Mouse (Mus musculus) cerebellum, adult 2 months (tissue): ENCODE measurements around the gene Etv1. TPM values are rescaled to one million over a fixed set of nuclear protein-coding genes. Genes with fewer than 3 reads are reported as not detected.

Experiments
- DNase-seq, 2 experiments: peaks; one replicate each; pipeline ENCODE4 v3.0.0; 2021
- H3K27ac ChIP-seq: fragments of 200-500 bp; 2 replicates; pipeline ENCODE4 v1.5.1; 2012; ENCODE audit warnings: low read length, control low read depth, inconsistent platforms; ENCODE audit not compliant: insufficient read depth
- H3K27me3 ChIP-seq: fragments of 200-500 bp; 2 replicates; pipeline ENCODE4 v1.6.1; 2012; ENCODE audit warnings: inconsistent platforms, mild to moderate bottlenecking, low read length, moderate library complexity; ENCODE audit not compliant: control insufficient read depth, insufficient read depth
- H3K4me1 ChIP-seq: fragments of 200-500 bp; 2 replicates; pipeline ENCODE4 v1.6.1; 2011; ENCODE audit warnings: low read length; ENCODE audit not compliant: control insufficient read depth, insufficient read depth
- H3K4me3 ChIP-seq: fragments of 200-500 bp; replicated peaks from 2 replicates; pipeline ENCODE3; 2011; ENCODE audit warnings: mild to moderate bottlenecking, low read depth, low read length, control low read depth; ENCODE audit not compliant: insufficient read depth
- CTCF ChIP-seq: fragments of 200-500 bp; IDR thresholded peaks from 2 replicates; pipeline ENCODE4 v1.5.1; 2011; ENCODE audit warnings: low read depth, mild to moderate bottlenecking, control low read depth, low read length, moderate library complexity, borderline replicate concordance; ENCODE audit not compliant: insufficient read depth
- POLR2A ChIP-seq: fragments of 200-500 bp; IDR thresholded peaks from 2 replicates; pipeline ENCODE4 v1.6.1; 2011; ENCODE audit warnings: low read length, control low read depth, borderline replicate concordance; ENCODE audit not compliant: insufficient read depth
- WGBS: fragments of 180-500 bp; shearing (Covaris S2); methylation state at CpG from one replicate; pipeline ENCODE4 v1.1.7; 2018; 5-methylcytosine and 5-hydroxymethylcytosine counted together
- polyA plus RNA-seq: library from polyadenylated mRNA; depleted of rRNA; stranded (reverse); fragments of >200 nt; gene quantifications from 2 replicates; pipeline ENCODE4 v1.2.3, GENCODE M21; 2012

Etv1 gene
- polyA plus RNA-seq, 1 experiment, result 134 TPM

DNA sequence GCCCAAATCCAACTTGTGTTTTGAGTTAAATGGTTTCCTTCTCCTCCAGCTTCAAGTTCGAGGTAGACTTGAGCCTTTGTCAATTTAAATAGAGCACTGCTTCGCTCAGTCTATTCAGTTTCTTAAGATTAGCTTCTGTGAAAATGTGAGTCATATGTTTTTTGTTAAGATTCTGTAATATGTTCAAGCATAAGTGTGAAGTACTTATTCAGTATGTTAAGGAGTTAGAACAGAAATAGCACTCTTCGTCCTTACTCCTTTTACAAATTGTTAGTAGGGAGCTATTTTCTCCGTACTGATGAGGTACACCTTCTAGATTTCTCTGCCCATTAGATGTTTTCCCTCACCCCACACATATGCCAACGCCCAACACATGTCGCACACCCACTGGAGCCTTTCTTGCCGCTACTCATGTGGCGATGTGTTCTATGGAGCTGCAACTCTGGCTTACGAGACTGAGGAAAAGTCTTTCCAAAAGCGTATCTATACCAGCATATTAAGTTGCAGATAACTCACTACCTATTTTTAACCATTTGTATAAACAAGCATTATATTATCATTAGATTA, 10.7 kb downstream of the Etv1 start:
- WGBS, result 32% methylated on average over 10 of the region's 10 CpGs

DNA sequence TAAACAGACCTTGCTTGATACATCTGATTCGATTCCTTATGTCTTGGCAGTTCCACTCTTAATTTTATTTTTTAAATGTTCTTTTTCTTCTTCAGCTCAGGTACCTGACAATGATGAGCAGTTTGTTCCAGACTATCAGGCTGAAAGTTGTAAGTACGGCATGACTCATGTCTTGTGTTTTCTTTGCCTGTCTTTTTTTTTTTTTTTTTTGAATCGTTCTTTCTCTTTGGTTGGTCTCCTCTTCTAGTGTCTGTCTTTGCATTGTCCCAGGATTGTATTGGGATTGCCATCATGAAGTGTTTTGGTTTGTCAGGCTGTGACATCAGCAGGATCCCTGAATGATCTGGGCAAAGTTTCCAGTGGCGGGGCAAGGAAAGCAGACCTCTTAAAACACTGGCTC, 13.9 kb downstream of the Etv1 start:
- TF ChIP-seq POLR2A, result no peak
- TF ChIP-seq CTCF, result no peak
- DNase-seq, result no peak
- no peak overlapping the region for H3K27ac ChIP-seq
- no peaks in the 10 kb centered on the region for H3K27me3 ChIP-seq
- WGBS, result 36% methylated on average over 4 of the region's 4 CpGs
- H3K4me1 ChIP-seq, result peaks cover 22% of the 10 kb centered on the region
- H3K4me3 ChIP-seq, result no peak overlapping the region

More for the DNA sequence above, 10.7 kb downstream of the Etv1 start:
- DNase-seq, result peak in 1 of 2 experiments; percentile 47
- no peak for TF ChIP-seq POLR2A
- H3K27me3 ChIP-seq, result no peaks in the 10 kb centered on the region
- H3K4me3 ChIP-seq, result peak overlapping the region; percentile 23
- peaks cover 22% of the 10 kb centered on the region for H3K4me1 ChIP-seq
- no peak overlapping the region; the same call in 1 of the 2 replicates for H3K27ac ChIP-seq

DNA sequence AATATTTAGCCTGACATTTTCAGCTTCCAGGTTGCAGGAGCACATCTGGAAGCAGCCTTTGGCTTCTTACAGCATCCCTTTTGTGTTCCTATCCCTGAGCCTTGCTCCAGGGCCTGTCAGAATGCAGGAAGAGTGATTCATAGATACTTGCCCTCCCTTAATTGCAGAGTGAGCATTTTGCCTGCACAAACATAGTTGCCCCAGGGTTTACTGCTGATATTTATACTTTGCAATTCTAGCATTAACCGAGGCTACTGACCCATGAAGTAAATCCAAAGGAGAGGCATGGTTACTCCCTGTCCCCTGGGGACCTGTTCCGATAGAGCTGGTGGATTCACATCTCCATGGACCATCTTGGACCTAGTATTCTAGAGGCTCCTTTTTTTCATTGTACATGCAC, 14.5 kb downstream of the Etv1 start:
- DNase-seq, result no peak
- Histone ChIP-seq H3K27me3 (no peaks in the 10 kb centered on the region), H3K4me3 (no peak overlapping the region), H3K4me1 (peaks cover 25% of the 10 kb centered on the region), H3K27ac (no peak overlapping the region)
- no peak for TF ChIP-seq POLR2A
- TF ChIP-seq CTCF, result no peak
- WGBS, result 26% methylated on average over 2 of the region's 2 CpGs

DNA sequence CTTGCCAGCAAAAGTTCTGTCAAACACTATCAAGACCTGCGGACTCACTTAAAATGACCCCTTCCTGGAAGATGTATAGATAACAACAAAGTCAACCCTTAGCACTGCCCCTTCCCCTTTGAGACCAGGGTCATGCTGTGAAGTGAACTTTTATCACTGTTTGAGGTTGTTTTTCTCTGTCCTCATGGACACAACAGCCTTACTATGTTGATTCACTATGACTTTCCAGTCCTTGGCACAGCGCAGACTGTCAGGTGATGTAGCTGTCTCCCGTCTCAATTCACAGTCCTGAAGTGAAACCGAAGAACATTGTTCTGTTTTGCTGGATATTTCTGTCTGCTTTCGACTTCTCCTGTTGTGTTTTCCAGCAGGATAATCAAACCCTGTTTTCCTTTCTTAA, 27.9 kb downstream of the Etv1 start:
- peaks cover 18% of the 10 kb centered on the region; the same call in 1 of the 2 replicates for H3K4me1 ChIP-seq
- 39% methylated on average over 5 of the region's 5 CpGs for WGBS
- DNase-seq, result peak; percentile 54 to 62
- H3K27me3 ChIP-seq, result no peaks in the 10 kb centered on the region
- H3K4me3 ChIP-seq, result no peak overlapping the region
- H3K27ac ChIP-seq, result no peak overlapping the region
- TF ChIP-seq CTCF, result no peak

DNA sequence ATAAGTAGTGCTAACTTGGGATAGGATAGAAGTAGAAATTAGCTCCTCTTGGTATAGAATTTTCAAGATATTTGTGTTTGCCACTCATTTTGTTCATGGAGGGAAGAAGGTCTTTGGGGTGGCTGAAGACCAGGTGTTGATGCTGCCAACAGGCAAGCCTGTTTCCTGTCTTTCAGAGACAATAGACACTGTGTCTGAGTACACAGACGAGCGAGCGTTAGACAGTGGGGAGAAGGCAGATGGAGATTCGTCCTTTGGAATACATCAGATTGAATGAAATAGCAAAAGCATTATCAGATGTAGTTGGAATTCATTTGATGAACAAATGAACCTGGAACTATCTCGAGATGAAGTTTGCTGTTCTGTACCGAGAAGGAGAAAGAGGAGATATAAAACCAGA, 33.2 kb downstream of the Etv1 start:
- Histone ChIP-seq H3K27me3 (no peaks in the 10 kb centered on the region), H3K4me3 (no peak overlapping the region), H3K4me1 (peaks cover 14% of the 10 kb centered on the region; the same call in 1 of the 2 replicates), H3K27ac (no peak overlapping the region)
- TF ChIP-seq CTCF (no peak), POLR2A (no peak)
- WGBS, result 15% methylated on average over 6 of the region's 6 CpGs
- no peak for DNase-seq

DNA sequence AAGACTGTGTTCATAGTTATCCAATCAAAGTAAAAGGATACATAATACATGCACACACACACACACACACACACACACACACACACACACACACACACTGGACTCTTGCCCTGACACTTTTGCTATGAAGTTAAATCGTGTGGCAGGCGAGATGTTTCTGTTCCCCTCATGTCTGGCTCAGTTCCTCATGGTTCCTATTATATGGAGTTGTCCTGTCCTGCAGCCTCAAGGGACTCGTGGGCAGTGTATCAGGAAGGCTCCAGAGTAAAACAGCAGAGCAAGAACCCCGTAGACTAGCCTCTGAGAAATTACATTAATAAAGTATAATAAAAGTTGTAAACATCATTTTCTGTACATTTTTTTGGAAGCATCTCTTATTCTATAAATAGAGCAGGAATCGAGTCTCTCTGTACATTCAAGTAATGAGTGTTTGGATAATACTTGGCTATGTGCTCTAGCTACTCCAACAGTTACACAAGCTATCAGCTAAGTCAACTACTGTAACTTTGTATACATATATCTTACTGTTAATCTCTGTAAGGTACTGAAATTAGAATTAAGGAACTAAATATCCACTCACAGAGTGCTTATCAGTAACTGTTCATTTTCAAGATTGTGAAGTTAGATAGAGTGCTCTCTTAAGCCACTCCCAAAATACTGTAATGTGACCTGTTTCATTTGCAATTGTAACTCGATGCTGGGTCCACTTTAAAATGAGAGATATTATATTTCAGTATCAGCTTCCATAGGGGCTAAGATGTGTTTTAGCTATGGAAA, 35.0 kb downstream of the Etv1 start:
- Histone ChIP-seq H3K4me1 (peaks cover 14% of the 10 kb centered on the region; the same call in 1 of the 2 replicates), H3K4me3 (no peak overlapping the region), H3K27ac (no peak overlapping the region), H3K27me3 (no peaks in the 10 kb centered on the region)
- 37% methylated on average over 6 of the region's 6 CpGs for WGBS
- TF ChIP-seq CTCF (no peak), POLR2A (no peak)
- no peak for DNase-seq

DNA sequence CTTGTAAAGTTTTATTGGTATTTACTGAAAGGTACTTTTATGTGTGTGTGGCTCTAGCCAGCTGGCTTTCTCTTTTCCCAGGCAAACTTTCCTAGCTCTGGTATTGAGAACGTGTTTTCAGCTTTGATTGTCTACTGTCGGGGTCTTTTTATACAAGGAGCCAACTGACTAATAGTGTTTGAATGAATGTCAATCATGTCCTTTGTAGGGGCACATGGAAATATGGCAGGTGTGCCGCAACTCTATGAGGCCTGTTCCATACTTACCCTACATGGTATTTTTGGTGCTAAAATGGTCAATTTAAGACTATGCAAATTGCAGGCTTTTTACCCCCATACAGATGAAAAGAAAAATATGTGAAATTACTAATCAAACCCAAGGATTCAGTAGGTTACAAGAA, 37.1 kb downstream of the Etv1 start:
- H3K27ac ChIP-seq, result no peak overlapping the region
- peaks cover 20% of the 10 kb centered on the region; the same call in 1 of the 2 replicates for H3K4me1 ChIP-seq
- WGBS, result 70% methylated on average over 3 of the region's 3 CpGs
- TF ChIP-seq CTCF (no peak), POLR2A (no peak)
- no peak for DNase-seq
- no peak overlapping the region for H3K4me3 ChIP-seq
- no peaks in the 10 kb centered on the region for H3K27me3 ChIP-seq

DNA sequence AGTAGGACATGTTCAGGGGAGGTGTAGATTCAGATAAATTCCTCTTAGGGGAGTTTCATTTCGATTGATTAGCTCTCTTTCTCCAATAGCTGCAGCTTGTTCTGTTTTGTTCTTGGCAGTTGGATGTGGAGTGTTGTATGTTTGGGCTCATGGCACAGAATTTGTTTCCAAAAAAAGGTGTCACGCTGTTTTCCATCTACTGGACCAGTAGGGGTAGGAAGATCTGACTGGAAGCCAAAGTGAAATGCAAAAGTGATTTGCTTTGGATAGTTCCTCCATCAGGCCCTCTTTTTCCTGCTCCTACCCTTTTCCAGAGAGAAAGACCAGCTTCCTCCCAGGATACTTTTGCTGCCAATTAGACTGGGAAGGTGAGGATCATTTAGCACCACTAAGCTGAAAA, 39.1 kb downstream of the Etv1 start:
- Histone ChIP-seq H3K4me1 (peaks cover 18% of the 10 kb centered on the region; the same call in 1 of the 2 replicates), H3K4me3 (no peak overlapping the region), H3K27ac (peak overlapping the region; percentile 35; the same call in 1 of the 2 replicates), H3K27me3 (no peaks in the 10 kb centered on the region)
- DNase-seq, result peak; percentile 48 to 92
- TF ChIP-seq CTCF, result no peak
- TF ChIP-seq POLR2A, result no peak
- 8% methylated on average over 2 of the region's 2 CpGs for WGBS
